Mouse (Mus musculus) heart, postnatal 14 days (tissue): ENCODE measurements at regions not wholly inside any gene's neighbourhood (a gene's known extent, or its start where the extent isn't known, plus 50 kb on each side); places are given as distances from the start of the nearest gene placed in this dataset.

Experiments
- DNase-seq, 2 experiments: peaks; one replicate each; pipeline ENCODE4 v3.0.0; 2021 to 2022
- intact Hi-C: fragments of 180-260 bp; cut with DNase I; formaldehyde crosslinking; loops from one replicate; pipeline ENCODE4 v1.15.1; 2025

GRCm38 (mm10) chr10:96363867-96364266, 227.5 kb downstream of the Gm5426 start:
- intact Hi-C loops: no loop called here
- no peak for DNase-seq

GRCm38 (mm10) chr10:96365101-96365500, 228.7 kb downstream of the Gm5426 start:
- no peak for DNase-seq
- intact Hi-C loops: no loop called here

DNA sequence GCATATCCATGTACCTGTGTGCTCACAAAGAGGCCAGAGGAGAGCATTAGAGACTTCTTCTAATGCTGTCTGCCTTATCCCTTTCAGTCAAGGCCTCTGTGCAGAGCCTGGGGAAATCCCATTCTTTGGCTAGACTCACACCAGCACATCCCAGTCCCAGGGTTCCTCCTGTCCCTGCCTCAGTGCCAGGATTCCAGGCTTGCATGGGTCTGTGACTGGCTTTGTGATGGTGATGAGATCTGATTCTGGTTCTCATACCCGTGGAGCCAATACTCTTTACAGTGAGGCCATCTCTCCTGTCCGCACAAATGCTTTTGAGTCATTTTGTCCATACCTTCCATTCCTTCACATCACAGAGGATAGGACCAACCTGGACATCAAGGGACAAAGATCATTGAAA, 230.5 kb downstream of the Gm5426 start:
- DNase-seq: no peak
- intact Hi-C loops: no loop called here

DNA sequence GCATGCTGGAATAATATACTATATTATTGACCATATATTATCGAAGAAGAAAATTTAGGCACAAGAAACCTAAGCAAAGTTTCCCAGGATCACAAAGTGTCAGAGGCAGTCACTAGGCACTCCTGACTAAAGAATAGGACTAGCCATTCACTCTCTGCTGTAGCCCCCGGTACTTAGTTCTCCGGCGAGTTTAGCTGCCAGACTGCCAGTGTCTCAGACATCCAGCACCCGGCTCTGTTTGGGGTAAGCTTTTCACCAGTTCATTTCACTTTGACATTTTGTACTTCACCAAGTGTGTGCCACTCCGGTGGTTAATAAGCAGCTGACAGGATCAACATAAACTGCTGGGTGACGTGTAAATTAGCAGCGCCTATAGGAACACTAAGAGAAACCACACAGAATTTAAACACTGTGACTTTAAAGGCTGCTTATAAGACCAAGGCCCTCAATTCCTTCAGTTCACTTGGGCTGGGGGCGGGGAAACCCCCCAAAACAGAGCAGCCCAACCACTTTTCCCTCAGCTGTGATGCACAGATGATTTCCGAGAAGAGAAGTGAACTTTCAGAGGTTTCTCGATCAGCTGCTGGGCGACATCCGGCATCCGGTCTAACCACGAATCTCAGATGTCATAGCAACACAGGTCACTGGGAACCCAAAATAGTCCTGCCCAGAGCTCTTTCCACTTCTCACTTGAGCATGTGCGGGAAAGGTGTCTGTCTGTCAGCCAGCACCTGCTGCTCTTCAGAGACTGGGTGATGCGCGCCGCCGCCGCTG, 234.3 kb downstream of the Gm5426 start:
- DNase-seq: peak in 1 of 2 experiments; percentile 27
- intact Hi-C loops: no loop called here

GRCm38 (mm10) chr10:96371321-96371653, 234.9 kb downstream of the Gm5426 start:
- intact Hi-C loops: no loop called here
- no peak for DNase-seq

DNA sequence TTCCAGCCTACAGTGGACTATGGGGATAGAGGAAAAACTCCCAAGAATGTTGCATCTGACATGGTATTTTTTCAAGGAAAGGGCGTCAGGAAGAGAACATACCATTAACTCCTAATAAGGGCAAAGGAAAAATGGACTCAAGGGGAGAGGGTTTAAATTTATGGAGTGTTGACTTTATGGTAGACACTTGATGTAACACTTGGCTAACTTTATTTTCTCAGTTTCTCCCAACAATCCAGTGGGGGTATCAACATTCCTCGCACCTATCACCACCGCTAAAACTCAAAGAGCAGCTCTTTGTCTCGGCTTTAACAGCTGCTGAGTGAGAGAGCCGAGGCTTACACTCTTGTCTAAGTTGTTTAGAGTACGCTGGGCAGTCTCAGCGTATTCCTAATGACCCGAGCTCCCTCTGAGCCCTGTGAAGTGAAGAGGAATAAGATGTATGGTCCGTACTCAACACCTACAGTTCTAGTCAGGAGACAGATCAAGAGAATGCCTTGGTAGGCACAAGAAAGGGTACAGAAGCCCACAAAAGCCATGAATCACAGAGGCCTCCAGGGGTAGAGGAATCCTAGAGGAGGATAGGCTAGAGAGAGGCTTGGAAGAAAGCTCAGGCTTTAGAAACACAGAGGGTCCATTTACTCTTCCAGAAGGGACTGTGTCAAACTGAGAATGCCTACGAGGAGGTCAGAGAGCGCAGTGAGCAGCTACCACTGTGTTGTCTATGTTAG, 236.4 kb downstream of the Gm5426 start:
- intact Hi-C loops: no loop called here
- no peak for DNase-seq

GRCm38 (mm10) chr10:96373481-96373880, 237.1 kb downstream of the Gm5426 start:
- no peak for DNase-seq
- intact Hi-C loops: no loop called here

- intact Hi-C loops: no loop called here
These were observed 238.1 kb downstream of the Gm5426 start for GRCm38 (mm10) chr10:96374293-96375069.

GRCm38 (mm10) chr10:96375070-96375447, 238.7 kb downstream of the Gm5426 start:
- no peak for DNase-seq
- intact Hi-C loops: no loop called here

More at GRCm38 (mm10) chr10:96374293-96375069, 238.1 kb downstream of the Gm5426 start:
- no peak for DNase-seq

DNA sequence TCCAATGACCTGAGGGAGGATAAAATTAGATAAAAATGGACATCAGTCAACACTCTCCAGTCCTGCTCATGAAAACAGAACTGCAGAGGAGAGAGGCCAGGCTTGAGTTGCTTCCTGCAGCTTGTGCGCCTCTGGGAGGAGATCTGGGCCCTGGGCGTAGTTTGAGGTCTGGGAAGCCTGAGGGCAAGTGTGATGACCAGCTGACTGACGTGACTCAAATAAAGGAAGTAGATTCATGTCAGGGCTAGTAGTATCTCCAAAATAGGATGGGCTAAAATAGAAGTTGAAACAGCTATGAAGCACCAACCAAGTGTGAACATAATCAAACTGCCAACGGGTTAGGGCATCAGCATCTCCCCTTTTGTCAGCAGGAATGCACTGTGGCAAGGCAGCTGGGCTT, 239.3 kb upstream of the Btg1 start:
- intact Hi-C loops: no loop called here
- DNase-seq: peak in 1 of 2 experiments; percentile 19

- intact Hi-C loops: no loop called here
- DNase-seq: no peak
These were observed 237.6 kb upstream of the Btg1 start for GRCm38 (mm10) chr10:96379016-96379771.

DNA sequence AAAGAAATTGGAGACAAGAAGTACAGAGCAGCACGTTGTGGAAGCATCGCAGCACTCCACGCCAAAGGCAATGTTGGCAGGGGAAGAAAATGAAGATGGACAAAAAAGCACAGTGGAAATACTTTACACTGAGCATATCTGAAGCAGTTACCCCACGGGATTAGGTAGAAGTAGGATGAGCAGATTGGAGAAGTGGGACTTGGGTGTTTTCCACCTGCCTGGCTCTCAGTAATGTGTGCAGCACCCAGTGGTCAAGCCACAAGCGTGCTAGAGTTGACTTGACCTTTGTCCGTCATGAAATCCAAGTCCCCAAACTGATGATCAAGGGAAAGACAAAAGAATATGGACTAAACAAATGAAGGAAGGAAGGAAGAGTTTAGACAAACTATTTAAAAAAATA, 235.1 kb upstream of the Btg1 start:
- intact Hi-C loops: no loop called here

DNA sequence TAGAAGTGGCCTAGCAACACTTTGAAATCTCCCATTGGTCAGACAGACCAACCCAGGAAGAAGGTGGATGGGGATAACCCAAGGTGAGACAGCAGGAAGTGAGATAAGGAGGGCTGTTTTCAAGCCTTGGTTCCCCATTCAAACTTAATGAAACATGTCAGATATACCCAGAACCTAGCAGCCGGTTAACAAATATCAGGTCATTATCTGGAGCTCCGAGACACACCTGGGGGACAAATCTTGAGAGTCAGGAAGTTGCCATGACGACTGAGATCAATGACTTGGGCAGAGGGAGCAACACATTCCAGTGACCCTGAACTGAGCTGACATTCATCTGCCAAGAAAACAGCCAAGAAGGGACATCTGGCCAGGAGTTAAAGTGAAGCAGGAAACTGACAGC, 225.1 kb upstream of the Btg1 start:
- intact Hi-C loops: no loop called here
- DNase-seq: no peak

More for the DNA sequence above, 235.1 kb upstream of the Btg1 start:
- DNase-seq: no peak

- intact Hi-C loops: no loop called here
These were observed 224.0 kb upstream of the Btg1 start for GRCm38 (mm10) chr10:96392836-96393235.

DNA sequence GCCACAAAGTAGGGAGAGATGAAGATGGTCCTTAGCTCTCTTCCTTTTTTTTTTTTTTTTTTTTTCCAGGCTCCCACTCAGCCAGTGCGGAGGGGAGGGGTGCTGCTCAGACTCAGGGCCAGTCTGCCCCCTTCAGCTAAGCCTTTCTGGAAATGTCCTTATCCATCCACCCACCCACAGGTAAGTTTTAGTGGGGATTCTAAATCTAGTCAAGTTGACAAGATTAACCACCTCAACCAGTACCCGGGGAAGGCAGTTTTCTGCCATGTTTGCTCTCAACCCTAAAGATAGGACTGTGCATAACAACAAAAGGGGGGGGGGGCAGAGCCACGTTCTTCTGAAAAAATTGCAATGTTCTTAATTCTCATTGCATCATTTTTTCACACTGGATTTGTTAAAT, 222.6 kb upstream of the Btg1 start:
- intact Hi-C loops: no loop called here
- no peak for DNase-seq

More at GRCm38 (mm10) chr10:96392836-96393235, 224.0 kb upstream of the Btg1 start:
- no peak for DNase-seq

GRCm38 (mm10) chr10:96395017-96395416, 221.8 kb upstream of the Btg1 start:
- intact Hi-C loops: no loop called here
- DNase-seq: no peak

DNA sequence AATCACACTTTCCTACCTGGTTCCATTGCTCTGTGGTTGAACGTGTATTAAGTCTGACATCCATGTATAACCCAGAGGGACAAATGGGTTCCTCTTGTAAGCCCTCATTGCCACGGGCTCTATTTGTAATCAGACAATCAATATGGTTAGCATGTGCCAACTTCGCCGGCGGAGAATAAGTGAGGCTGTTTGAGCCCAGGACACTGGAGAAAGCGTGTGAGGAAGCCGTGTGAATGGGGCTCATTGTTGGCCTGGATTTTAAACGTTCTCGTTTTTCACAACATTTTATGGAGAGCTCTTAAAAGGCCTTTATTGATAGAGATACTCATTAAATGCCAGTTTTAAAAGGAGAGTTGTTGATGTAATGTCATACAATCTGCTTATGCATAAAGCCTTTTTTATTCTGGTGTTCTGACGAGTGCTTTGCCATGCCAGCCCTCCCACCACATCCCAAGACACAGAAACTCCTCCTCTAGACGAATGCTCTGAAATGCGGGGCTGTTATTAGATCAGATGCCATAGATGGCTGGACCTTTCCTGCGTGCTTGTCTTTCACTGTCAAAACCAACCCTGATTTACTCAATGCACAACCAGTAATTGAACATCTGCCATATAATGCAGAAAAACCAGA, 218.8 kb upstream of the Btg1 start:
- intact Hi-C loops: no loop called here
- no peak for DNase-seq

DNA sequence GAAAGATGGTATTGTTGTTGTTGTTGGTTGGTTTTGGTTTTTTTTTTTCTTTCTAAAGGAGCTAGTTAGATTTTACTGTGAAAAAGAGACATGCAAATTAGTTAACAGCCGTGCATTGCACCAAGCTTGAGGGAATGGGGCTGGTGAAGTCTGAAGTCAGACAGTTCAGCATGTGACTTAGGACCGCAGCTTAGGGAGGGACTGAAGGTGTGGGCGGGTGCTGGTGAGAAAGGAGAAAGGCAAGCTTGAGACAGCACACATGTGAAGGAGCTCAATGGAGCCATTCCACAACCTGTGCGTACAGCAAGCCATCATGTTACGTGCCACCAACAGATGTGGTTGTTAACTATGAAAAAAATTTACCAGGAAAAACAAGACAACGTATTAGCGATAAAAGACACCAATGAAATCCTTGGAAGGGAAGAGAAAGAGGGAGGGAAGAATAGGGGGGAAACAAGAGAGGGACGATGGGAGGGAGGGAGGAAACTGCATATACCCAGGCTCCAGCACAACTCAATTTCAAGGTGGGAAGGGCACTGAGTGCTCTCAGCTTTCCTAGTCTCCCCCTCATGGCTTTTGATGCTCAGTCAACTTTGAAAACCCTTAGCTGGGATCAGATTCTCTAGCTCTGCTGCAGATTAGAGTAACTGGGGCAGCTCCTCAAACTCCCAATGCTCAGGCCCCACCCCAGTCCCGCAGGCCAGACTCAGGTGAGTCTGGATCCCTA, 218.1 kb upstream of the Btg1 start:
- no peak for DNase-seq
- intact Hi-C loops: no loop called here

GRCm38 (mm10) chr10:96399636-96400400, 217.0 kb upstream of the Btg1 start:
- no peak for DNase-seq
- intact Hi-C loops: no loop called here
